In genomic region chr13:52127751-52128150, GRCm38 (mm10) we compare ENCODE assay signal across 20 mouse cellular contexts.
DNase-seq lines count a peak whose midpoint lies in the region; ATAC-seq lines count a peak whose summit lies in the region.
"Had no signal": no experiment of that assay in that cellular context is flagged by ENCODE, and none has a peak within 500 bp of the region (broad histone marks: within the 10 kb centered on the region; RNA-seq: fewer than 3 reads in every experiment).

No protein-coding gene starts in this region.

- H3K27me3 ChIP-seq in splenic B cell, adult 2 months (ENCODE audit: control insufficient read depth, insufficient read depth, low read length, poor library complexity, severe bottlenecking), result no peaks in the 10 kb centered on the region
- H3K27me3 ChIP-seq: embryonic facial prominence, embryonic 12.5 days; forebrain, embryonic 13.5 days; forebrain, embryonic 15.5 days had no signal

- peak; percentile 63 for ATAC-seq in granulocyte monocyte progenitor cell, adult 5-6 weeks (replicated peaks; ENCODE audit: poor library complexity, severe bottlenecking)
- ATAC-seq: activated CD4-positive, CD25-positive, alpha-beta regulatory T cell, adult 4 months; forebrain, embryonic 13.5 days; forebrain, embryonic 15.5 days; forebrain, postnatal 0 days had no signal

- no peaks in the 10 kb centered on the region for H3K36me3 ChIP-seq in splenic B cell, adult 2 months (ENCODE audit: control insufficient read depth, insufficient read depth, low read length, poor library complexity, severe bottlenecking)
- H3K36me3 ChIP-seq: embryonic facial prominence, embryonic 10.5 days; embryonic facial prominence, embryonic 12.5 days; forebrain, embryonic 15.5 days had no signal

- DNase-seq in B cell, adult 2 months, result peak; percentile 24 to 34
- peak; percentile 40 for DNase-seq in splenic B cell, adult 2 months (ENCODE audit: low read depth, low spot score)
- no peak for DNase-seq in testis, postnatal 10 days (ENCODE audit: low spot score)
- DNase-seq in T-cell, adult 2 months (ENCODE audit: low spot score), result no peak
- no peak for DNase-seq in thymus, adult 18-20 months
- DNase-seq: adrenal gland, adult 8-10 months; adrenal gland, postnatal 14 days; adrenal gland, postnatal 36 days; cerebellum, adult 11-12 months; cerebellum, adult 8-10 months; cerebellum, adult 9-11 months; cerebellum, postnatal 14 days; cerebellum, postnatal 36 days; forebrain, postnatal 0 days had no signal

Comparison
In these comparisons a context has a peak if more than half of its experiments do, and no peak if none do; other contexts are left out.
1. DNase-seq: peak in B cell, adult 2 months (2 of 2) and splenic B cell, adult 2 months (single experiment); none in testis, postnatal 10 days (single experiment), T-cell, adult 2 months (single experiment) and thymus, adult 18-20 months (0 of 2).